Mouse (Mus musculus) embryonic facial prominence, embryonic 10.5 days (tissue): ENCODE measurements around the gene Arpin. TPM values are rescaled to one million over a fixed set of nuclear protein-coding genes. Genes with fewer than 3 reads are reported as not detected.
A peak's percentile ranks its signal among the peaks of the same experiment; 100 is the strongest.

Experiments used
- DNase-seq: peaks from one replicate; pipeline ENCODE4 v3.0.0-alpha.2; 2017; ENCODE audit warnings: low spot score
- H3K27ac ChIP-seq: fragments of 300-500 bp; sonication (generic); replicated peaks from 2 replicates; pipeline ENCODE4 v1.5.1; 2016; ENCODE audit warnings: mild to moderate bottlenecking
- H3K27me3 ChIP-seq: fragments of 300-500 bp; sonication (generic); replicated peaks from 2 replicates; pipeline ENCODE4 v1.6.1; 2016; ENCODE audit warnings: low read depth, mild to moderate bottlenecking; ENCODE audit not compliant: poor library complexity, severe bottlenecking
- H3K36me3 ChIP-seq: fragments of 300-500 bp; sonication (generic); replicated peaks from 2 replicates; pipeline ENCODE4 v1.6.1; 2016; ENCODE audit warnings: mild to moderate bottlenecking, moderate library complexity
- H3K4me1 ChIP-seq: fragments of 300-500 bp; sonication (generic); 2 replicates; pipeline ENCODE4 v1.6.1; 2016
- H3K4me3 ChIP-seq: fragments of 300-500 bp; sonication (generic); 2 replicates; pipeline ENCODE4 v1.5.1; 2016; ENCODE audit warnings: mild to moderate bottlenecking, moderate library complexity
- H3K9me3 ChIP-seq: fragments of 300-500 bp; sonication (generic); 2 replicates; pipeline ENCODE4 v1.6.1; 2016; ENCODE audit warnings: mild to moderate bottlenecking
- WGBS: fragments of 180-500 bp; shearing (Covaris S2); methylation state at CpG from one replicate; pipeline ENCODE4 v1.1.7; 2016; 5-methylcytosine and 5-hydroxymethylcytosine counted together
- microRNA-seq: library from miRNA; unstranded; fragments of <30 nt; microRNA quantifications from one replicate; pipeline ENCODE4, GENCODE M21; 2017
- polyA plus RNA-seq: library from polyadenylated mRNA; unstranded; fragments of >200 nt; fragmentation: Nextera tagmentation; extraction: Ambion mirVana; gene quantifications from 2 replicates; pipeline ENCODE4 v1.2.1, GENCODE M21; 2016

Gene Arpin
- polyA plus RNA-seq, 1 experiment from 2014 or later, result 18.4 TPM

- H3K36me3 ChIP-seq, result peaks cover 75% of the 10 kb centered on the region
- WGBS, result 86% methylated on average over 7 of the region's 7 CpGs
- no peaks in the 10 kb centered on the region for H3K27me3 ChIP-seq
- no peaks in the 10 kb centered on the region for H3K9me3 ChIP-seq
- H3K4me1 ChIP-seq, result peaks cover 6% of the 10 kb centered on the region
- no peak overlapping the region for H3K27ac ChIP-seq
- H3K4me3 ChIP-seq, result no peak overlapping the region
- DNase-seq, result no peak
These were observed 51.4 kb downstream of the Arpin start for GRCm38 (mm10) chr7:79883613-79884334.

- H3K9me3 ChIP-seq, result no peaks in the 10 kb centered on the region
- peaks cover 75% of the 10 kb centered on the region for H3K36me3 ChIP-seq
- H3K4me3 ChIP-seq, result no peak overlapping the region
- no peak overlapping the region for H3K27ac ChIP-seq
- DNase-seq, result no peak
- no peaks in the 10 kb centered on the region for H3K27me3 ChIP-seq
- peaks cover 6% of the 10 kb centered on the region for H3K4me1 ChIP-seq
- 94% methylated on average over 6 of the region's 6 CpGs for WGBS
These were observed 53.3 kb downstream of the Arpin start for GRCm38 (mm10) chr7:79881901-79882300.

GRCm38 (mm10) chr7:79880998-79881397 is 54.2 kb downstream of the Arpin start:
- Histone ChIP-seq H3K9me3 (no peaks in the 10 kb centered on the region), H3K27ac (0 out of 2 replicates have a peak overlapping the region, but pooled peaks have one; percentile 14), H3K27me3 (no peaks in the 10 kb centered on the region), H3K36me3 (peaks cover 77% of the 10 kb centered on the region), H3K4me3 (no peak overlapping the region), H3K4me1 (peaks cover 6% of the 10 kb centered on the region)
- peak; percentile 17 for DNase-seq
- 21% methylated on average over 3 of the region's 3 CpGs for WGBS

GRCm38 (mm10) chr7:79880033-79880432 is 55.1 kb downstream of the Arpin start:
- no peak for DNase-seq
- 83% methylated on average over 6 of the region's 6 CpGs for whole genome bisulfite sequencing
- peaks cover 73% of the 10 kb centered on the region for H3K36me3 ChIP-seq

GRCm38 (mm10) chr7:79878455-79879025 is 56.6 kb downstream of the Arpin start:
- H3K4me1 ChIP-seq, result peaks cover 6% of the 10 kb centered on the region
- no peaks in the 10 kb centered on the region for H3K9me3 ChIP-seq
- no peak overlapping the region for H3K27ac ChIP-seq
- no peak for DNase-seq
- H3K27me3 ChIP-seq, result no peaks in the 10 kb centered on the region
- peaks cover 67% of the 10 kb centered on the region for H3K36me3 ChIP-seq
- H3K4me3 ChIP-seq, result no peak overlapping the region
- WGBS, result 71% methylated on average over 2 of the region's 2 CpGs

More at GRCm38 (mm10) chr7:79880033-79880432, 55.1 kb downstream of the Arpin start:
- Histone ChIP-seq H3K27ac (no peak overlapping the region), H3K9me3 (no peaks in the 10 kb centered on the region), H3K27me3 (no peaks in the 10 kb centered on the region), H3K4me1 (peaks cover 6% of the 10 kb centered on the region), H3K4me3 (no peak overlapping the region)

Small RNAs within 50 kb of the gene (microRNA-seq; reads per million reads assigned to microRNA genes)
- not detected for gene Gm24541

Other genes starting within 250 kb of the Arpin start
- 7.4 and 7.7 TPM in 2 replicates for gene Kif7, start 219.6 kb downstream of the Arpin start, polyA plus RNA-seq
- 0.10 TPM in 1 of 2 replicates, not detected in the other for gene Plin1, start 202.5 kb downstream of the Arpin start, polyA plus RNA-seq
- 7.2 and 8.4 TPM in 2 replicates for gene Pex11a, start 192.2 kb downstream of the Arpin start, polyA plus RNA-seq
- 0.38 and 0.45 TPM in 2 replicates for gene Wdr93, start 192.2 kb downstream of the Arpin start, polyA plus RNA-seq
- 0.11 TPM in 1 of 2 replicates, not detected in the other for gene Mesp1, start 141.6 kb downstream of the Arpin start, polyA plus RNA-seq
- 0.34 and 0.36 TPM in 2 replicates for gene Mesp2, start 124.6 kb downstream of the Arpin start, polyA plus RNA-seq
- 5.4 and 6.9 TPM in 2 replicates for gene Anpep, start 74.3 kb downstream of the Arpin start, polyA plus RNA-seq
- gene Ap3s2, start 14.7 kb downstream of the Arpin start, polyA plus RNA-seq, result 48.9 and 49.4 TPM in 2 replicates
- 21.5 and 25.2 TPM in 2 replicates for gene Zfp710, start 89.5 kb upstream of the Arpin start, polyA plus RNA-seq
- gene Idh2, start 180.0 kb upstream of the Arpin start, polyA plus RNA-seq, result 522 and 534 TPM in 2 replicates